Mouse (Mus musculus) testis, adult 2 months (tissue): ENCODE data around the gene Kif22.
"Not testable (repeated sequence)": the region's sequence is repeated elsewhere in the genome, so short reads cannot be mapped to it uniquely, and the experiment has no call there.

ENCODE experiments used
- CTCF ChIP-seq: fragments of 200-500 bp; IDR thresholded peaks from 2 replicates; pipeline ENCODE4 v1.5.1; 2012; ENCODE audit warnings: low read depth, mild to moderate bottlenecking, inconsistent platforms, low read length, moderate library complexity; ENCODE audit not compliant: control insufficient read depth, insufficient read depth, insufficient replicate concordance
- POLR2A ChIP-seq: fragments of 200-500 bp; IDR thresholded peaks from 2 replicates; pipeline ENCODE4 v1.6.1; 2012; ENCODE audit warnings: low read depth, mild to moderate bottlenecking, inconsistent platforms, low read length, moderate library complexity; ENCODE audit not compliant: control insufficient read depth

GRCm38 (mm10) chr7:127085751-127086150 lies 43.5 kb upstream of the Kif22 start:
- TF ChIP-seq CTCF, POLR2A: not testable (repeated sequence)
